Mouse (Mus musculus) liver, postnatal 0 days (tissue): Measurements from ENCODE around the gene Myo3b. TPM values are rescaled to one million over a fixed set of nuclear protein-coding genes. Genes with fewer than 3 reads are reported as not detected.

ENCODE experiments used
- ATAC-seq: fragments of 200-750 bp; cut with Nextera tagmentation; 2 replicates; pipeline ENCODE4 v1.8.0; 2017; ENCODE audit warnings: mild to moderate bottlenecking, moderate library complexity
- DNase-seq: peaks from one replicate; pipeline ENCODE4 v3.0.0-alpha.2; 2016
- H3K27ac ChIP-seq: fragments of 300-500 bp; sonication (generic); 2 replicates; pipeline ENCODE4 v1.5.1; 2014; ENCODE audit warnings: antibody characterized with exemption, moderate library complexity, mild to moderate bottlenecking, low read depth
- H3K27me3 ChIP-seq: fragments of 300-500 bp; sonication (generic); 2 replicates; pipeline ENCODE4 v1.6.1; 2014; ENCODE audit warnings: low read length, control low read depth, mixed read lengths; ENCODE audit not compliant: insufficient read depth
- H3K36me3 ChIP-seq: fragments of 300-500 bp; sonication (generic); replicated peaks from 2 replicates; pipeline ENCODE4 v1.6.1; 2014; ENCODE audit warnings: mild to moderate bottlenecking, control low read depth, low read length, moderate library complexity, mixed read lengths; ENCODE audit not compliant: insufficient read depth
- H3K4me1 ChIP-seq: fragments of 300-500 bp; sonication (generic); 2 replicates; pipeline ENCODE4 v1.6.1; 2014; ENCODE audit warnings: antibody characterized with exemption, mild to moderate bottlenecking, control low read depth; ENCODE audit not compliant: insufficient read depth
- H3K4me2 ChIP-seq: fragments of 300-500 bp; sonication (generic); 2 replicates; pipeline ENCODE4 v1.6.1; 2014; ENCODE audit warnings: low read depth, mild to moderate bottlenecking, low read length, moderate library complexity, mixed read lengths
- H3K4me3 ChIP-seq: fragments of 300-500 bp; sonication (generic); 2 replicates; pipeline ENCODE4 v1.5.1; 2014; ENCODE audit warnings: low read depth, low read length
- H3K9ac ChIP-seq: fragments of 300-500 bp; sonication (generic); replicated peaks from 2 replicates; pipeline ENCODE4 v1.6.1; 2014; ENCODE audit warnings: mild to moderate bottlenecking, moderate library complexity
- H3K9me3 ChIP-seq: fragments of 300-500 bp; sonication (generic); 2 replicates; pipeline ENCODE4 v1.6.1; 2016; ENCODE audit warnings: mild to moderate bottlenecking, control low read depth, low read length, mixed read lengths
- CTCF ChIP-seq: sonication (generic); IDR thresholded peaks from 2 replicates; pipeline ENCODE4 v1.5.1; 2016; ENCODE audit warnings: antibody characterized with exemption, low read depth
- EP300 ChIP-seq: IDR thresholded peaks from 2 replicates; pipeline ENCODE4 v1.6.1; 2016; ENCODE audit warnings: antibody characterized with exemption, low read depth, mild to moderate bottlenecking
- WGBS: fragments of 180-500 bp; shearing (Covaris S2); extraction: QIAGEN DNeasy Blood & Tissue Kit; methylation state at CpG from one replicate; pipeline ENCODE4 v1.1.7; 2014; ENCODE audit not compliant: insufficient replicate concordance; 5-methylcytosine and 5-hydroxymethylcytosine counted together
- polyA plus RNA-seq: library from polyadenylated mRNA; unstranded; fragments of >200 nt; fragmentation: Nextera tagmentation; extraction: Ambion mirVana; gene quantifications from 2 replicates; pipeline ENCODE4 v1.2.1, GENCODE M21; 2015

Myo3b gene
- polyA plus RNA-seq, 1 experiment from 2014 or later = not detected

DNA sequence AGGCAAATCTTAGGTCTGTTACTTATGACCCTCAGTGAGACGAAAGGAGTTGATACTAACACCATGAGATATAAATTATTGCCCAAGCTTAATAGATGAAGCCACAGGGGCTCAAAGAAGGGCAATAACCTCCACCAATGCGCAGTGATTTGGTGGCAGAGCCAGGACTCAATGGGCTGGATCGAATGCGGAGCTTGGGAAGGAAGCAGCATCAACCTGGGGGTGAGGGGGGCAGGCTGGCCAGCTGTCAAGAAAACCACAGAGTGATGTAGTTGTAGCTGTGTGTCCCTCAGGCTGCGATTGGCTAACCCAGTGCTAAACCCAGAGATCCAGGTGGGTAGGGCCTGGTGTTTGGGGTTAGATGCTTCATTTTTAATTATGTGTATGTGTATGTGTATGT, 4.0 kb upstream of the Myo3b start:
- H3K9ac ChIP-seq = no peak overlapping the region
- no peak for ATAC-seq
- no peak overlapping the region for H3K4me2 ChIP-seq
- H3K27me3 ChIP-seq = no peaks in the 10 kb centered on the region
- H3K36me3 ChIP-seq = no peaks in the 10 kb centered on the region
- H3K4me1 ChIP-seq = peaks cover 2% of the 10 kb centered on the region; the same call in 1 of the 2 replicates
- TF ChIP-seq EP300 (no peak), CTCF (no peak)
- no peak for DNase-seq
- H3K27ac ChIP-seq = no peak overlapping the region
- 68% methylated on average over 5 of the region's 5 CpGs for WGBS
- no peaks in the 10 kb centered on the region for H3K9me3 ChIP-seq
- no peak overlapping the region for H3K4me3 ChIP-seq

- no peak overlapping the region for H3K4me2 ChIP-seq
Measured at GRCm38 (mm10) chr2:70035358-70035757, 3.6 kb upstream of the Myo3b start.

DNA sequence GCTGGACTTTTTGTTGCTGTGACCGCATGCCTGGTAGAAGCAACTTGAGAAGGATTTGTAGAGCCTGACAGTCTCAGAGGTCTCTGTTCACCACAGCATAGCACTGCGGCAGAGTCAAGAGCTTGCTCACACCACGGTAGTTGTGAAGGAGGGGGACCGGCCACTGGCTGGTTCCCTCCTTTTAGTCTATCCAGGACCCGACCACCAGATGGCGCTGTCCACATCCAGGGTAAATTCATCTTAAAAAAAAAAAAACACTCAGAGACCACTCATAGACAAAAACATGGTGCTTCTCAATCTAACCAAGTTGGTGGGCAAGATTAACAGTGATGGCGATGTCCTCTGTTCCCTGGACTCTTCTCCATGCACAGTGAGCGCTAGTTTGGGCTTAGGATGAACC, 1.7 kb upstream of the Myo3b start:
- H3K4me1 ChIP-seq = peaks cover 2% of the 10 kb centered on the region; the same call in 1 of the 2 replicates
- no peaks in the 10 kb centered on the region for H3K27me3 ChIP-seq
- H3K4me3 ChIP-seq = no peak overlapping the region
- H3K9ac ChIP-seq = no peak overlapping the region
- DNase-seq = peak; percentile 59
- 64% methylated on average over 8 of the region's 8 CpGs for WGBS
- H3K36me3 ChIP-seq = no peaks in the 10 kb centered on the region
- no peak for ATAC-seq
- TF ChIP-seq CTCF = peak; percentile 67
- TF ChIP-seq EP300 = no peak
- no peak overlapping the region for H3K27ac ChIP-seq
- no peaks in the 10 kb centered on the region for H3K9me3 ChIP-seq
- no peak overlapping the region for H3K4me2 ChIP-seq

More at GRCm38 (mm10) chr2:70035358-70035757, 3.6 kb upstream of the Myo3b start:
- no peak for DNase-seq
- TF ChIP-seq CTCF (no peak), EP300 (no peak)
- Histone ChIP-seq H3K27me3 (no peaks in the 10 kb centered on the region), H3K27ac (no peak overlapping the region), H3K9ac (no peak overlapping the region), H3K9me3 (no peaks in the 10 kb centered on the region), H3K4me1 (peaks cover 2% of the 10 kb centered on the region; the same call in 1 of the 2 replicates), H3K4me3 (no peak overlapping the region), H3K36me3 (no peaks in the 10 kb centered on the region)
- ATAC-seq = peak; percentile 47
- WGBS = 36% methylated on average over 1 of the region's 1 CpGs

GRCm38 (mm10) chr2:70044466-70044865, 5.5 kb downstream of the Myo3b start:
- Histone ChIP-seq H3K27me3 (no peaks in the 10 kb centered on the region), H3K4me3 (no peak overlapping the region), H3K4me2 (no peak overlapping the region), H3K9me3 (no peaks in the 10 kb centered on the region), H3K36me3 (no peaks in the 10 kb centered on the region), H3K27ac (no peak overlapping the region), H3K9ac (no peak overlapping the region), H3K4me1 (no peaks in the 10 kb centered on the region)
- TF ChIP-seq EP300 = no peak
- no peak for TF ChIP-seq CTCF
- WGBS = 66% methylated on average over 6 of the region's 6 CpGs
- no peak for DNase-seq
- no peak for ATAC-seq

- no peak overlapping the region for H3K9ac ChIP-seq
- DNase-seq = no peak
- no peaks in the 10 kb centered on the region for H3K9me3 ChIP-seq
- H3K4me3 ChIP-seq = no peak overlapping the region
- no peaks in the 10 kb centered on the region for H3K4me1 ChIP-seq
- TF ChIP-seq EP300 (no peak), CTCF (no peak)
- no peak overlapping the region for H3K27ac ChIP-seq
- H3K27me3 ChIP-seq = no peaks in the 10 kb centered on the region
- H3K36me3 ChIP-seq = no peaks in the 10 kb centered on the region
- no peak for ATAC-seq
- WGBS = 53% methylated on average over 11 of the region's 11 CpGs
- H3K4me2 ChIP-seq = no peak overlapping the region; the same call in 1 of the 2 replicates
Measured at GRCm38 (mm10) chr2:70047868-70048267, 8.9 kb downstream of the Myo3b start.

- WGBS = 83% methylated on average over 9 of the region's 9 CpGs
- ATAC-seq (no peak), DNase-seq (no peak)
- Histone ChIP-seq H3K4me2 (no peak overlapping the region), H3K27ac (no peak overlapping the region), H3K36me3 (no peaks in the 10 kb centered on the region), H3K4me3 (no peak overlapping the region), H3K4me1 (no peaks in the 10 kb centered on the region), H3K9ac (no peak overlapping the region), H3K27me3 (no peaks in the 10 kb centered on the region), H3K9me3 (no peaks in the 10 kb centered on the region)
- TF ChIP-seq EP300 = no peak
- TF ChIP-seq CTCF = no peak
Measured at GRCm38 (mm10) chr2:70053803-70054202, 14.9 kb downstream of the Myo3b start.

DNA sequence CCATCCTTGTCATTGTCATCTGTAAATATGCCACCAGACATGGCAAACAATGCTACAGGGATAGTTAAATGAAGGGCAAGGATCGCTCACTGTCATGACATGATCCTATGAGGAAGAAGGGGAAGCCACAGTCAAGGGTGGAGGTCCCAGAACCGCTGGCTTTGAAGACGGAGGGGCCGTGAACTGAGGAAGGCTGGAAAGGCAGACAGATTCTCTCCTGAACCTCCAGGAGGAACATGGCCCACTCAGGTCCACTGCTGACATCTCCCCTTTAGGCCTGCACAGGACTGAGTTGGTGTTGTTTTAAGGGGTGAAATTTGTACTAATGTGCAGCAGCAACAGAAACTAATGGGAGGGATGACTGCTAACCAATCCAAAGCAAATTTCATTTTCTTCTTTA, 19.3 kb downstream of the Myo3b start:
- H3K36me3 ChIP-seq = no peaks in the 10 kb centered on the region
- H3K4me1 ChIP-seq = no peaks in the 10 kb centered on the region
- TF ChIP-seq EP300 = no peak
- TF ChIP-seq CTCF = no peak
- ATAC-seq (no peak), DNase-seq (no peak)
- 71% methylated on average over 4 of the region's 4 CpGs for WGBS
- H3K9me3 ChIP-seq = no peaks in the 10 kb centered on the region
- H3K27ac ChIP-seq = no peak overlapping the region
- H3K4me3 ChIP-seq = no peak overlapping the region
- no peak overlapping the region for H3K4me2 ChIP-seq
- H3K27me3 ChIP-seq = no peaks in the 10 kb centered on the region
- no peak overlapping the region for H3K9ac ChIP-seq
